Mouse (Mus musculus): ENCODE data around the gene Prep. TPM values are rescaled to one million over a fixed set of nuclear protein-coding genes. Genes with fewer than 3 reads are reported as not detected.

Prep gene
- polyA plus RNA-seq, 1 experiment from 2014 or later: 25.5 TPM

- Histone ChIP-seq H3K9me3 (replicated peaks) (no peaks in the 10 kb centered on the region), H3K4me2 (no peak overlapping the region), H3K4me3 (replicated peaks) (no peak overlapping the region), H3K36me3 (no peaks in the 10 kb centered on the region), H3K27ac (no peak overlapping the region), H3K9ac (no peak overlapping the region), H3K4me1 (no peaks in the 10 kb centered on the region), H3K27me3 (no peaks in the 10 kb centered on the region)
- ATAC-seq (replicated peaks; ENCODE audit: low FRiP score): no peak
- WGBS: 89% methylated on average over 6 of the region's 6 CpGs
Measured at GRCm38 (mm10) chr10:45058361-45058760, 8.6 kb upstream of the Prep start.

GRCm38 (mm10) chr10:45060841-45061240, 6.2 kb upstream of the Prep start:
- 81% methylated on average over 1 of the region's 1 CpGs for WGBS

GRCm38 (mm10) chr10:45066131-45066930, 672 bp upstream of the Prep start:
- Histone ChIP-seq H3K4me1 (peaks cover 25% of the 10 kb centered on the region), H3K27me3 (no peaks in the 10 kb centered on the region), H3K4me3 (replicated peaks) (peak overlapping the region; percentile 98), H3K36me3 (no peaks in the 10 kb centered on the region), H3K9ac (peak overlapping the region; percentile 94), H3K4me2 (peak overlapping the region; percentile 79), H3K27ac (peak overlapping the region; percentile 86), H3K9me3 (replicated peaks) (no peaks in the 10 kb centered on the region)
- WGBS: 15% methylated on average over 12 of the region's 12 CpGs
- ATAC-seq (replicated peaks; ENCODE audit: low FRiP score): no peak; the same call in 1 of the 2 replicates

More at GRCm38 (mm10) chr10:45060841-45061240, 6.2 kb upstream of the Prep start:
- no peak overlapping the region for H3K4me3 ChIP-seq (replicated peaks)
- no peak overlapping the region for H3K9ac ChIP-seq
- no peaks in the 10 kb centered on the region for H3K27me3 ChIP-seq
- no peaks in the 10 kb centered on the region for H3K4me1 ChIP-seq
- ATAC-seq (replicated peaks; ENCODE audit: low FRiP score): no peak
- no peaks in the 10 kb centered on the region for H3K36me3 ChIP-seq
- H3K4me2 ChIP-seq: no peak overlapping the region
- no peak overlapping the region for H3K27ac ChIP-seq
- no peaks in the 10 kb centered on the region for H3K9me3 ChIP-seq (replicated peaks)

- Histone ChIP-seq H3K4me1 (peaks cover 25% of the 10 kb centered on the region), H3K4me3 (replicated peaks) (peak overlapping the region; percentile 98), H3K27ac (peak overlapping the region; percentile 86), H3K36me3 (peaks cover 6% of the 10 kb centered on the region), H3K9me3 (replicated peaks) (no peaks in the 10 kb centered on the region), H3K4me2 (peak overlapping the region; percentile 79), H3K27me3 (no peaks in the 10 kb centered on the region), H3K9ac (peak overlapping the region; percentile 94)
- WGBS: 1% methylated on average over 28 of the region's 28 CpGs
- ATAC-seq (replicated peaks; ENCODE audit: low FRiP score): peak; percentile 71
Measured at GRCm38 (mm10) chr10:45067436-45067925, 478 bp downstream of the Prep start.

- Histone ChIP-seq H3K4me3 (replicated peaks) (no peak overlapping the region), H3K27ac (no peak overlapping the region), H3K4me2 (no peak overlapping the region), H3K36me3 (peaks cover 25% of the 10 kb centered on the region), H3K4me1 (peaks cover 25% of the 10 kb centered on the region), H3K9ac (no peak overlapping the region), H3K27me3 (no peaks in the 10 kb centered on the region), H3K9me3 (replicated peaks) (no peaks in the 10 kb centered on the region)
- 71% methylated on average over 6 of the region's 6 CpGs for WGBS
- no peak for ATAC-seq (replicated peaks; ENCODE audit: low FRiP score)
Measured at GRCm38 (mm10) chr10:45069557-45069956, 2.6 kb downstream of the Prep start.

- Histone ChIP-seq H3K4me1 (peaks cover 25% of the 10 kb centered on the region), H3K4me3 (replicated peaks) (no peak overlapping the region), H3K4me2 (no peak overlapping the region), H3K9ac (no peak overlapping the region), H3K27me3 (no peaks in the 10 kb centered on the region), H3K9me3 (replicated peaks) (no peaks in the 10 kb centered on the region), H3K36me3 (peaks cover 27% of the 10 kb centered on the region), H3K27ac (no peak overlapping the region)
- 80% methylated on average over 5 of the region's 5 CpGs for WGBS
- no peak for ATAC-seq (replicated peaks; ENCODE audit: low FRiP score)
Measured at GRCm38 (mm10) chr10:45070362-45070761, 3.4 kb downstream of the Prep start.

- Histone ChIP-seq H3K36me3 (peaks cover 27% of the 10 kb centered on the region), H3K4me2 (no peak overlapping the region), H3K9ac (no peak overlapping the region), H3K4me1 (peaks cover 23% of the 10 kb centered on the region), H3K27ac (no peak overlapping the region), H3K27me3 (no peaks in the 10 kb centered on the region), H3K9me3 (replicated peaks) (no peaks in the 10 kb centered on the region), H3K4me3 (replicated peaks) (no peak overlapping the region)
- 80% methylated on average over 13 of the region's 13 CpGs for WGBS
- no peak for ATAC-seq (replicated peaks; ENCODE audit: low FRiP score)
Measured at GRCm38 (mm10) chr10:45070929-45071813, 4.2 kb downstream of the Prep start.

GRCm38 (mm10) chr10:45072339-45072738, 5.3 kb downstream of the Prep start:
- ATAC-seq (replicated peaks; ENCODE audit: low FRiP score): no peak
- H3K4me1 ChIP-seq: peaks cover 23% of the 10 kb centered on the region
- no peak overlapping the region for H3K27ac ChIP-seq
- no peaks in the 10 kb centered on the region for H3K9me3 ChIP-seq (replicated peaks)
- H3K36me3 ChIP-seq: peaks cover 27% of the 10 kb centered on the region
- 87% methylated on average over 4 of the region's 4 CpGs for WGBS
- H3K4me2 ChIP-seq: no peak overlapping the region
- no peaks in the 10 kb centered on the region for H3K27me3 ChIP-seq
- H3K9ac ChIP-seq: no peak overlapping the region
- no peak overlapping the region for H3K4me3 ChIP-seq (replicated peaks)

- whole genome bisulfite sequencing: 85% methylated on average over 6 of the region's 6 CpGs
- Histone ChIP-seq H3K4me3 (replicated peaks) (no peak overlapping the region), H3K4me1 (peaks cover 8% of the 10 kb centered on the region), H3K27ac (no peak overlapping the region), H3K36me3 (peaks cover 39% of the 10 kb centered on the region), H3K9ac (no peak overlapping the region), H3K9me3 (replicated peaks) (no peaks in the 10 kb centered on the region), H3K27me3 (no peaks in the 10 kb centered on the region), H3K4me2 (no peak overlapping the region)
- no peak for ATAC-seq (replicated peaks; ENCODE audit: low FRiP score)
Measured at GRCm38 (mm10) chr10:45074543-45074942, 7.5 kb downstream of the Prep start.

- peaks cover 47% of the 10 kb centered on the region for H3K36me3 ChIP-seq
- H3K4me1 ChIP-seq: peaks cover 8% of the 10 kb centered on the region
- H3K9ac ChIP-seq: no peak overlapping the region
- no peak overlapping the region for H3K4me3 ChIP-seq (replicated peaks)
- H3K27ac ChIP-seq: no peak overlapping the region
- no peak overlapping the region for H3K4me2 ChIP-seq
- H3K27me3 ChIP-seq: no peaks in the 10 kb centered on the region
- H3K9me3 ChIP-seq (replicated peaks): no peaks in the 10 kb centered on the region
- 68% methylated on average over 5 of the region's 5 CpGs for WGBS
- peak; percentile 26; the same call in 1 of the 2 replicates for ATAC-seq (replicated peaks; ENCODE audit: low FRiP score)
Measured at GRCm38 (mm10) chr10:45075491-45076051, 8.6 kb downstream of the Prep start.

- Histone ChIP-seq H3K36me3 (peaks cover 47% of the 10 kb centered on the region), H3K4me1 (peaks cover 4% of the 10 kb centered on the region; the same call in 1 of the 2 replicates), H3K9me3 (replicated peaks) (no peaks in the 10 kb centered on the region), H3K27ac (no peak overlapping the region), H3K4me2 (no peak overlapping the region), H3K9ac (no peak overlapping the region), H3K4me3 (replicated peaks) (no peak overlapping the region), H3K27me3 (no peaks in the 10 kb centered on the region)
- ATAC-seq (replicated peaks; ENCODE audit: low FRiP score): 0 out of 2 replicates have a peak, but pooled peaks have one; percentile 15
- 63% methylated on average over 10 of the region's 10 CpGs for WGBS
Measured at GRCm38 (mm10) chr10:45076585-45076984, 9.6 kb downstream of the Prep start.
